Mouse (Mus musculus) heart, embryonic 13.5 days (tissue): Measurements from ENCODE around the gene Gm10188. TPM values are rescaled to one million over a fixed set of nuclear protein-coding genes. Genes with fewer than 3 reads are reported as not detected.

Experiments
- ATAC-seq: fragments of 200-750 bp; cut with Nextera tagmentation; 2 replicates; pipeline ENCODE4 v1.8.0; 2017; ENCODE audit warnings: moderate TSS enrichment; ENCODE audit not compliant: insufficient number of reproducible peaks, low FRiP score, low TSS enrichment; ENCODE audit errors: extremely low read depth
- H3K27ac ChIP-seq: fragments of 300-500 bp; sonication (generic); replicated peaks from 2 replicates; pipeline ENCODE4 v1.5.1; 2015; ENCODE audit warnings: moderate library complexity, mild to moderate bottlenecking, inconsistent platforms
- H3K27me3 ChIP-seq: fragments of 300-500 bp; sonication (generic); replicated peaks from 2 replicates; pipeline ENCODE4 v1.6.1; 2015; ENCODE audit warnings: mild to moderate bottlenecking, inconsistent platforms
- H3K36me3 ChIP-seq: fragments of 300-500 bp; sonication (generic); 2 replicates; pipeline ENCODE4 v1.6.1; 2015; ENCODE audit warnings: mild to moderate bottlenecking, inconsistent platforms
- H3K4me1 ChIP-seq: fragments of 300-500 bp; sonication (generic); 2 replicates; pipeline ENCODE4 v1.6.1; 2015; ENCODE audit warnings: inconsistent platforms
- H3K4me2 ChIP-seq: fragments of 300-500 bp; sonication (generic); 2 replicates; pipeline ENCODE4 v1.6.1; 2015; ENCODE audit warnings: inconsistent platforms, mild to moderate bottlenecking, moderate library complexity
- H3K4me3 ChIP-seq: fragments of 300-500 bp; sonication (generic); 2 replicates; pipeline ENCODE4 v1.5.1; 2015; ENCODE audit warnings: moderate library complexity, mild to moderate bottlenecking, inconsistent platforms
- H3K9ac ChIP-seq: fragments of 300-500 bp; sonication (generic); 2 replicates; pipeline ENCODE4 v1.6.1; 2015; ENCODE audit warnings: inconsistent platforms, mild to moderate bottlenecking, moderate library complexity
- H3K9me3 ChIP-seq: fragments of 300-500 bp; sonication (generic); 2 replicates; pipeline ENCODE4 v1.6.1; 2016; ENCODE audit warnings: inconsistent platforms
- WGBS: fragments of 180-500 bp; shearing (Covaris S2); methylation state at CpG from one replicate; pipeline ENCODE4 v1.1.7; 2015; ENCODE audit warnings: mixed read lengths; 5-methylcytosine and 5-hydroxymethylcytosine counted together
- microRNA counts: library from miRNA; unstranded; fragments of <30 nt; microRNA quantifications from one replicate; lab custom pipeline; 2016
- microRNA-seq: library from miRNA; unstranded; fragments of <30 nt; microRNA quantifications from one replicate; pipeline ENCODE4, GENCODE M21; 2016
- polyA plus RNA-seq: library from polyadenylated mRNA; unstranded; fragments of >200 nt; fragmentation: Nextera tagmentation; extraction: Ambion mirVana; gene quantifications from 2 replicates; pipeline ENCODE4 v1.2.1, GENCODE M21; 2015

Gm10188 gene
- polyA plus RNA-seq, 1 experiment from 2014 or later, result not detected

DNA sequence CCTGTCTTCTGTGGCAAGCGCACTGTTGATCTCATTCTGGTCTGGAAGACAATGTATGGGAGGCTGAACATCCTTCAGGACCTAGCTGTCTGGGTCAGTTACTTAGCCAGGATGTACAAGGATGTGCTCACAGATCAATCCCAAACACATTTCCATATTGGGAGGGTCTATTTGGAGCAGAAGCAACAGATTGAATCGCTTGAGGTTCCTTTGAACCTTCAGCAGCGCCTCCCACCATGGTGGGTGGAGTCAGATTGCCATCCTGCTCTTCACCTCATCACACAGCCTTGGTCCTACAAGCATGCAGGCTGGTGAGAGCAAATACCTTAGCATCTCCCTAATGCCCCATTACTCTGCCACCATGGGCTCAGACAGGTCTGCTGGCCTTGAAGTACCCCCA lies 35.8 kb downstream of the Gm10188 start:
- Histone ChIP-seq H3K4me1 (peaks cover 38% of the 10 kb centered on the region), H3K9ac (no peak overlapping the region), H3K4me3 (no peak overlapping the region), H3K27me3 (peaks cover 96% of the 10 kb centered on the region), H3K9me3 (no peaks in the 10 kb centered on the region), H3K4me2 (no peak overlapping the region), H3K36me3 (no peaks in the 10 kb centered on the region), H3K27ac (no peak overlapping the region)
- ATAC-seq, result no peak
- 69% methylated on average over 3 of the region's 3 CpGs for WGBS

- H3K9ac ChIP-seq, result no peak overlapping the region
- H3K27me3 ChIP-seq, result peaks cover 97% of the 10 kb centered on the region
- H3K4me2 ChIP-seq, result peak overlapping the region; percentile 97
- H3K4me3 ChIP-seq, result peak overlapping the region; percentile 65
- H3K9me3 ChIP-seq, result no peaks in the 10 kb centered on the region
- H3K27ac ChIP-seq, result no peak overlapping the region
- no peaks in the 10 kb centered on the region for H3K36me3 ChIP-seq
- WGBS, result 6% methylated on average over 16 of the region's 16 CpGs
- peaks cover 38% of the 10 kb centered on the region for H3K4me1 ChIP-seq
- no peak for ATAC-seq
Measured at GRCm38 (mm10) chr1:132191786-132192680, 37.5 kb downstream of the Gm10188 start.

GRCm38 (mm10) chr1:132191093-132191785 lies 38.3 kb downstream of the Gm10188 start, which contains the start of the genes Lemd1 and AC124108.1:
Gene Lemd1, plus strand, starts transcription at chr1:132191431.
Gene AC124108.1, plus strand, starts transcription at chr1:132191457.
- Histone ChIP-seq H3K9ac (peak within 1 kb of the TSS; percentile 75), H3K9me3 (no peaks in the 10 kb centered on the region), H3K27ac (no peak within 1 kb of the TSS), H3K36me3 (no peaks in the 10 kb centered on the region), H3K4me3 (peak within 1 kb of the TSS; percentile 65), H3K4me1 (peaks cover 38% of the 10 kb centered on the region), H3K4me2 (peak within 1 kb of the TSS; percentile 97), H3K27me3 (peaks cover 97% of the 10 kb centered on the region)
- under 1% methylated on average over 34 of the region's 34 CpGs for WGBS
- no peak for ATAC-seq

DNA sequence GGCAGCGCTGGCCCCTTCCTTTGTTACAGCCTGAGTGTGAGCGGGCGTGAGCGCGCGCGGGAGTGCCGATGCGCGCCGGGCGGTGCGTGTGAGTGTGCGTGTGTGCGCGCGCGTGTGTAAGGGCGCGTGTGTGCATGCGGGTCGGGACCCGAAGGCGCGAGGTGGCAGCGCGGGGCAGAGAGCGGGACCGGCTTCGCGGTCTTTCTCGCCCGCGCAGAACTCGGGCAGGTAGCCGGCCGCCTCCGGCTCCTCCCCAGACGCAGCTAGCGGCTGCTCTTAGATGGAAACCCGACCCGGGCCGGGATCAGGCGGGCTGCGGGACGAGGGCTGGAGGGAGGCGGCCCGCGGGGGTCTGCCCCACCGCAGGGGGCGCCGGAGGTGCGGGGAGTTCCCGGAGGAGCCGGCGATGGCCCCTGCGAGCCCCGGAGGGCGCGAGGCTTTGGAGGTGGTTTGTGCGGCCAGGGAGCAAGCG lies 38.9 kb downstream of the Gm10188 start:
- H3K4me1 ChIP-seq, result peaks cover 37% of the 10 kb centered on the region
- H3K9ac ChIP-seq, result peak overlapping the region; percentile 75
- peak overlapping the region; percentile 65 for H3K4me3 ChIP-seq
- ATAC-seq, result no peak
- under 1% methylated on average over 44 of the region's 62 CpGs for WGBS
- no peaks in the 10 kb centered on the region for H3K36me3 ChIP-seq
- H3K27ac ChIP-seq, result no peak overlapping the region
- peaks cover 97% of the 10 kb centered on the region for H3K27me3 ChIP-seq
- H3K9me3 ChIP-seq, result no peaks in the 10 kb centered on the region
- peak overlapping the region; percentile 97 for H3K4me2 ChIP-seq

DNA sequence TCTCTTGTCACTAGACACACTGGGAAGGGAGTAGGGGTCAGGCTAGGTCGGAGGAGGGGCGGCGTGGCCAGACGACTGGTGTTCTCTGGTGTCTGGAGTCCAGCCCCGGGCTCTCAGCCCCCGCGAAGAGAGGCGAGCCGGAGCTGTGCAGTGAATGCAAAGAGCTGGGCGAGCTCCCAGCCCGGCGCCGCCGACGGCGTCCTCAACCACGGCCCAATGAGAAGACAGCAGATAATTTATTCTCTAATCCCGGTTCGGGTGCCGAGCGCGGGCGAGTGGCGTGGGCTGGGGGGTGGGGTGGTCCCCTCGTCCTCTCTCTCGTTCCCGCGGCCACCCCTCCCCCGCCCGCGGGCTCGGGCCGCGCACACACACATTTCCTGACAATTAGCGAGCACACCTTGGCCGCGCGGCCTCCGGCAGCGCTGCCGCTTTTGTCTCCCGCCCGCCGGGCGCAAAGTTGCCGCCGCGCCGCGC lies 39.5 kb downstream of the Gm10188 start:
- Histone ChIP-seq H3K36me3 (no peaks in the 10 kb centered on the region), H3K9me3 (no peaks in the 10 kb centered on the region), H3K27ac (no peak overlapping the region), H3K4me3 (peak overlapping the region; percentile 65), H3K9ac (peak overlapping the region; percentile 75), H3K4me1 (peaks cover 31% of the 10 kb centered on the region), H3K27me3 (peaks cover 91% of the 10 kb centered on the region), H3K4me2 (peak overlapping the region; percentile 97)
- no peak for ATAC-seq
- WGBS, result under 1% methylated on average over 50 of the region's 50 CpGs

- no peaks in the 10 kb centered on the region for H3K9me3 ChIP-seq
- peaks cover 87% of the 10 kb centered on the region for H3K27me3 ChIP-seq
- H3K4me3 ChIP-seq, result no peak overlapping the region
- H3K9ac ChIP-seq, result no peak overlapping the region
- WGBS, result 44% methylated on average over 4 of the region's 4 CpGs
- H3K36me3 ChIP-seq, result no peaks in the 10 kb centered on the region
- H3K27ac ChIP-seq, result no peak overlapping the region
- peaks cover 22% of the 10 kb centered on the region for H3K4me1 ChIP-seq
- H3K4me2 ChIP-seq, result no peak overlapping the region
- ATAC-seq, result no peak
Measured at GRCm38 (mm10) chr1:132189231-132189630, 40.3 kb downstream of the Gm10188 start.

GRCm38 (mm10) chr1:132188442-132189066 lies 41.0 kb downstream of the Gm10188 start:
- Histone ChIP-seq H3K36me3 (no peaks in the 10 kb centered on the region), H3K4me3 (no peak overlapping the region), H3K4me1 (peaks cover 21% of the 10 kb centered on the region), H3K9ac (no peak overlapping the region), H3K27me3 (peaks cover 87% of the 10 kb centered on the region), H3K9me3 (no peaks in the 10 kb centered on the region), H3K27ac (no peak overlapping the region), H3K4me2 (no peak overlapping the region)
- ATAC-seq, result no peak
- WGBS, result 23% methylated on average over 9 of the region's 9 CpGs

DNA sequence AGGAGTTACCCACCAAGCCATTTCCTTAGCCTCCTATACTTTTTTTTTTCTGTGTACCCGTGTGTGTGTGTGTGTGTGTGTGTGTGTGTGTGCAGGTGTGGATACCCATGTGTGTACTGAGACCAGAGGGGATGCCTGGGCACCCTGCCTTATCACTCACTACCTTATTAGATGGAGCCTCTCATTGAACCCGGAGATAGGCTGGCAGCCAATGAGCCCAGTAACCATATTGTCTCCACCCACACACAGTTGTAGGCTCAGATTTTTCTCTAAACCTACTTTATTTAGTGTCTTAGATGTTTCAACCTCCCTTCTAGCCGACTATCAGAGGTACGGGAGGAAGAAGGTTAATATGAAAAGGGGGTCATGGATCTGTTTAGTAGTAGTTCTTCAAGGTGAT lies 43.3 kb downstream of the Gm10188 start:
- ATAC-seq, result no peak
- no peaks in the 10 kb centered on the region for H3K9me3 ChIP-seq
- H3K4me1 ChIP-seq, result peaks cover 12% of the 10 kb centered on the region
- H3K27me3 ChIP-seq, result peaks cover 74% of the 10 kb centered on the region
- H3K27ac ChIP-seq, result no peak overlapping the region
- no peak overlapping the region for H3K4me3 ChIP-seq
- no peak overlapping the region for H3K9ac ChIP-seq
- H3K4me2 ChIP-seq, result no peak overlapping the region
- no peaks in the 10 kb centered on the region for H3K36me3 ChIP-seq
- WGBS, result 67% methylated on average over 4 of the region's 4 CpGs

MicroRNAs encoded within 50 kb of the gene (microRNA counts, 519-probe panel; counts per million panel counts)
- 209 counts per million, percentile 61 among the panel's probes with 10 or more counts for microRNA mmu-miR-135b (lab: Ali Mortazavi, UCI)

Small RNA genes lying within 50 kb of the gene (microRNA-seq; reads per million reads assigned to microRNA genes)
- gene Mir135b, result 64.8 reads per million, percentile 48 among the genes with 10 or more reads in this experiment

Other genes with a start within 250 kb of the Gm10188 start
- 11.8 and 12.8 TPM in 2 replicates for gene Elk4, start 222.2 kb downstream of the Gm10188 start, polyA plus RNA-seq
- gene Mfsd4a, start 161.7 kb downstream of the Gm10188 start, polyA plus RNA-seq, result 6.9 and 9.8 TPM in 2 replicates
- 2.4 and 3.4 TPM in 2 replicates for gene Cdk18, start 90.1 kb downstream of the Gm10188 start, polyA plus RNA-seq
- not detected in 2 replicates for gene Lemd1, start 38.3 kb downstream of the Gm10188 start, polyA plus RNA-seq
- 0.05 TPM in 1 of 2 replicates, not detected in the other for gene AC124108.1, start 38.3 kb downstream of the Gm10188 start, polyA plus RNA-seq
- 0.34 and 0.63 TPM in 2 replicates for gene Klhdc8a, start 68.9 kb upstream of the Gm10188 start, polyA plus RNA-seq
- 2.0 and 2.2 TPM in 2 replicates for gene Nuak2, start 86.4 kb upstream of the Gm10188 start, polyA plus RNA-seq
- 31.5 and 35.8 TPM in 2 replicates for gene Tmcc2, start 161.5 kb upstream of the Gm10188 start, polyA plus RNA-seq
- gene Dstyk, start 187.8 kb upstream of the Gm10188 start, polyA plus RNA-seq, result 8.5 and 9.1 TPM in 2 replicates
- gene Rbbp5, start 247.6 kb upstream of the Gm10188 start, polyA plus RNA-seq, result 24.5 and 27.5 TPM in 2 replicates